Mouse (Mus musculus): Measurements from ENCODE around the gene Ttc37. TPM values are rescaled to one million over a fixed set of nuclear protein-coding genes. Genes with fewer than 3 reads are reported as not detected.
A peak's percentile ranks its signal among the peaks of the same experiment; 100 is the strongest.

The Ttc37 gene
- polyA plus RNA-seq, 1 experiment = 6.4 TPM

DNA sequence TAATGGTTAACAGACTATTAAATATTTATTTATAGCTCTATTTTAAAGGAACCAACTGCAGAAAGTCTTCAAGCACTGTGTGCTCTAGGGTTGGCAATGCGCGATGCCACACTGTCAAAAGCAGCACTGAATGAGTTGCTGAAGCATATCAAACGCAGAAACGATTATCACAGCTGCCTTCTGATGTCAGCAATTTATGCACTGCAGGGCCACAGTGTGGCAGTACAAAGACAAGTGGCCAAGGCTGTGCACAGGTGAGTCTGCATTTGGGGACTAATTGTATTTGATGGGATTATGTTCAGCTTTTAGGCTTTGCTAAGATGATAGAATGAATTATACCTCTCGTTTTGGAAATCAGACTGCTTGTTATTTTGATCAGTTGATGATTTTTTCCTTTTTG is 51.9 kb downstream of the Ttc37 start:
- no peak for DNase-seq (ENCODE audit: low read depth, low spot score)
- WGBS = 86% methylated on average over 5 of the region's 5 CpGs

DNA sequence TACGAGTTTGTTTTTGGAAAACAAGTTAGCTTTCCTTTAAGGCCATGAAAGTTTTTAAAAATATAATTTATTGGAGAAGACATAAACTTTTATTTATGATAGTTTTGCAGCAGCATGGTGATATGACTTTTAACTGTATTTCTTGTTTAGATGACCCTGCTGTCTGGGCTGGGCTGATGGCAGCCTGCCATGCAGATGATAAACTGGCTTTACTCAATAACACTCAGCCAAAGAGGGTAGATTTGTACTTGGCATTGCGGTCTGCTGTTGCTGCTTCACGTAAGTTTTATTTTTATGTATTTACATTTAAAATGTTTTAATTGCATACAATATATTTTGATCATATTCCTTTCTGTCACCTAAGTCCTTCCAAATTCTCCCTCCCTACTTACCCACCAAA is 58.6 kb downstream of the Ttc37 start:
- DNase-seq (ENCODE audit: low read depth, low spot score) = no peak
- WGBS = 72% methylated on average over 3 of the region's 3 CpGs

DNA sequence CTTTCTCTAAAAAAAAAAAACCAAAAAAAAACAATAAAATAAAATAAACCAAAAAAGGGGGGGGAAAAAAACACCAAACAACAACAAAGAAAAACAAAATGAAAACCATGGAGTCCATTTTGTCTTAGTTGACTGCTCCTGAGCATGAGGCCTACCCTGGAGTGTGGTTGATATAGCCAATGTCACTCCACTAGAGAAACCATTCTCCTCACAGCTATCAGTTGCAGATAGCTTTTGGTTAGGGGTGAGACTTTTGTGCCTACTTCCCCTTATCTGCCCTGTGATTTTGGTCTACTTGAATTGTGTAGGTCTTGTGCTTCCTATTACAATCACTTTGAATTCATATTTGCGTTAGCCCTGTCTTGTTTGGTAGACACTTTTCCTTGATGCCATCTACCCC is 59.0 kb downstream of the Ttc37 start:
- no peak for DNase-seq (ENCODE audit: low read depth, low spot score)
- 100% methylated on average over 1 of the region's 1 CpGs for WGBS

DNA sequence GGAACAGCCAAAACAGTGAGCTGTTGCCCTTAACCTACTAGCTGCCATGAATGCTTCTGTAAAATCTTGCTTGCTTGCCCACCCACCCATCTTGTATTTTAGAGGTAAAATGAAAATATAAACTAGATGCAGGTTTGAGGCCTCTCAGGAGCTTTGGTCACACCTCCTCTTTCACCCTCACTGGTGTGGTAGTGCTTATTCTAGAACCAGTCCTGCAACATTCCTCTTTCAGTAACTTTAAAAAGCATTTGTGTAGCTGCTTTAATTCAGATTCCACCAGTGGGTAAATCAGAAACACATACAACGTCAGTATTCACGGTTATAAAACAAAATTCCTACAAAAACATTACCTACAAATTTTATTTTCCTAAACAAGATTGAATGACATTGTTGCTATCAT is 62.1 kb downstream of the Ttc37 start:
- no peak for DNase-seq (ENCODE audit: low read depth, low spot score)
- WGBS = 78% methylated on average over 2 of the region's 2 CpGs

DNA sequence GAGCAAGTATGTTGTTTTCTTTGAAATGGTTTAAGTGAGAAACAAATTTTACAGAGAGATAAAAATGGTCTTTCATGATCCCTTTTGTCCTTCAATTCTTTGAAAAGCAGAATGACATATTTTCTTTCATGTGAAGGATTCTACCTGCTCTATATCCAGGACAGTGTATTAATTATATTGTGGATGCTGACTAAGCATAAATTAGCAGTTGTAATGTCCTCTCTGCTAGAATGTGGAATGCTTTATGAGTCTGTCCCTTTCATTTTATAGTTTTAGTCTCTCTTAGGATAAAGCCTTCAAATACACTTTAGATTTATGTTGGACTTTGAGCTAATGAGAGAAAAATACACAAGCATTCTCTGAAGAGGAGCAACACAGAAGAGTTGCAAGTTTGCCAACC is 75.8 kb downstream of the Ttc37 start:
- DNase-seq (ENCODE audit: low read depth, low spot score) = no peak

DNA sequence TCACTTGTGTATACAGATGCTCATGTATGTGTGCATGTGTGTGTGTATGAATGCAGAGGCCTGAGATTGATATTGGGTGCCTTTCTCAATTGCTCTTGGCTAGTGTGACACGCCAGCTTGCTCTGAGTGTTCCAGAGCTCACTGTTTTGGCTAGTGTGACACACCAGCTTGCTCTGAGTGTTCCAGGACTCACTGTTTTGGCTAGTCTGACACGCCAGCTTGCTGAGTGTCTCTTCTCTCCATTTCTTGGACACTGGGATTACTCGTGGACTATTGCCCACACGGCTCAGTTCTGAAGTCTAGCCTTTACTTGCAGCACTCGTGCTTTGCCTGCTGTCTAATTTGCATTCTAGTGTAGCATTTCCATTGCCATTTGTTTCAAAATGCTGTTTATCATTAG is 80.2 kb downstream of the Ttc37 start:
- 88% methylated on average over 5 of the region's 5 CpGs for WGBS
- no peak for DNase-seq (ENCODE audit: low read depth, low spot score)

DNA sequence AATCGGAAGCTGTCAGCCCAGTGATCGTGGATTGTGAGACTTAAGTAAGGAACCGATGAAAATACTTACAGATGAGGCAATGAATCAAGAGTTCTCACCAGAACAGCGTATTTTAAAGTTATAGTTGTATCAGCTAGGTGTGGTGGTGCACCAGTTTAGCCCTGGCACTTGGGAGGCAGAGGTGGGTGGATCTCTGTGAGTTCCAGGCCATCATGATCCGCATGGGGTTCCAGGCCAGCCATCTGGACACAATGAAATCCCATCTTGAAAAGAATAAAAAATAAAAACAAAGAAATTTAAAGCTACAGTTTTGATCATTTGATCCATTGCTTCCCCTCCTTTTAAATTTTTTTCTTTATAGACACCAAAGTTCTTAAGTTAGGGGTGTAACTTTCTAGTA is 89.1 kb downstream of the Ttc37 start:
- DNase-seq (ENCODE audit: low read depth, low spot score) = no peak
- WGBS = 93% methylated on average over 5 of the region's 5 CpGs

DNA sequence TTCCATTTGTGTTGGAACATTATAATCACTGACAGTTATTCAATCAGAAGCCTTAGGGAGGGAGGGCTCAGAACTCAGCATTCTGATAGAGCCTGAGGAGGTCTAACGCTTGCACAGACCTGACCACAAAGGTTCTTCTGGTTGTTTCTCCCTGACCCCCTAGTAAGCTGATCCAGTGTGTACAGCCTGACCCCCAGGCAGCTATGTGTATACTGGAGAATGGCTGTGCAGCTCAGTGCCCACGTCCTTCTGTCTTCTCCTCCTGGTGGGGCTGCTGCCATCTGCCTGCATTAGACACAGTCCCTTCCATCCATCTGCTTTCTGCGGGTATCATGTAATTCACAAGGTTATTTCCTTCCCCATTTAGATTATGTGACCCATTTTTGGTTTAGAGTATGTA is 90.7 kb downstream of the Ttc37 start:
- 69% methylated on average over 3 of the region's 3 CpGs for WGBS
- no peak for DNase-seq (ENCODE audit: low read depth, low spot score)

DNA sequence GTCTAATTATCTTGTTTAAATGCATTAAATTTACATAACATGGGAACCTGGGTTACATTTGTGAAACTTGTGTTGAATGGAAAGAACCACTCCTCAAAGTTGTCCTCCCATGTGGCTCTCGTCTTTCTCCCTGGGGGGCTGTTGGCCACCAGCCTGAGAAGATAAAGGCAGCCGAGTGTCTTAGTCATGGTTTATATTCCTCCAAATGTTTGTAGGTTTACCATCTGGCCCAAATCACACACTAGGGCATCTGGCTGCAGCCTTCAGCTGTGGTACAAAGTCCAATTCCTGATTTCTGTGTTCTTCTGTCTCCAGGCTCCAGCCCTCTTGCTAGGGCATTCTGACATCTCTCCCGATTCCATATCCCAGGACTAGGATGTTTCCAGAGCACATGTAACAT is 91.7 kb downstream of the Ttc37 start:
- WGBS = 63% methylated on average over 3 of the region's 3 CpGs
- no peak for DNase-seq (ENCODE audit: low read depth, low spot score)

DNA sequence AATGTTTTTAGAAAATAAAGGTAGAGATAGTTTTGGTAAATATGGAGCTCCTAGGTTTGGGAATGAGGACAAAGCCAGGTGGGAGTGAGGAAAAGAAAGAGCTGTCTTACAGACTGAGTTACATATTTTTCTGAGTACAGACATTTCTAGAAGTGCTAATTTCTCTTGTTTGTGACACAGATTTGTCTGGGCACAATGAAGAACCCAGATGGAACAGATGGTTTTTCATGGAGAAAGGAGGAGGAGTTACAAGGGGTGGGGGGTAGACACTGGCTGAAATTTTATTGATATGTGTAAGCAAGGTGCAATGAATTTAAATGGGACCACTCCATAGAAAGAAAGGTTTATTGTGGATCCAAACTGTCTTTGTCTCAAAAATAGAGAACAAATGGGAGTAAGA is 96.4 kb downstream of the Ttc37 start:
- DNase-seq (ENCODE audit: low read depth, low spot score) = no peak

DNA sequence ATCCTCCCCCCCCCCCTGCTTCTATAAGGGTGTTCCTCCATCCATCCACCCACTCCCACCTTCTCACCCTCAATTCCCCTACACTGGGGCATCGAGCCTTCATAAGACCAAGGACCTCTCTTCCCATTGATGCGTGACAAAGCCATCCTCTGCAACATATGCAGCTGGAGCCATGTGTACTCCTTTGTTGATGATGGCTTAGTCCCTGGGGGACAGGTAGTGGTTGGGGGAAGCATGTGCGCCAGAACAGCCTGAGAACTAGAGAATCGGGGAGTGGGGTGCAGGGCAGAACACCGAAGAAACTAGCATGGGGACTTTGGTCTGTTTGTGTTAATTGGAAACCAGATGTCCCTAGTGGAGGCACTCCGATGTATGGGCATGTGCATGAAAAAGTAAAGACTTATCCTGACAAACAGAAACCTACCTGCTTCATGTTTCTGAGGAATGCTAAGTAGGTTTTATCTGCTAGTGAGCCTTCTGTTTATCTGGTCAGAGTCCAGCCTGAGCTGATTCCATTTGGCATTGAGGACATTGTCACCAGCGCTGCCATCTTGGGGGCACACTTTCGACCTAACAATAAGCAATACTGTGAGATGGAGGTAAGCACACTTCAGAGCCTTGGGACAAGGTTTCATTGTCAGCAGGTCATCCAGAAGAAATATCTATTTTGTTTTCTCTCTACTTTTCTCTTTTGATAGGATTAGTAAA is 97.1 kb downstream of the Ttc37 start:
- DNase-seq (ENCODE audit: low read depth, low spot score) = no peak
- WGBS = 97% methylated on average over 8 of the region's 8 CpGs

DNA sequence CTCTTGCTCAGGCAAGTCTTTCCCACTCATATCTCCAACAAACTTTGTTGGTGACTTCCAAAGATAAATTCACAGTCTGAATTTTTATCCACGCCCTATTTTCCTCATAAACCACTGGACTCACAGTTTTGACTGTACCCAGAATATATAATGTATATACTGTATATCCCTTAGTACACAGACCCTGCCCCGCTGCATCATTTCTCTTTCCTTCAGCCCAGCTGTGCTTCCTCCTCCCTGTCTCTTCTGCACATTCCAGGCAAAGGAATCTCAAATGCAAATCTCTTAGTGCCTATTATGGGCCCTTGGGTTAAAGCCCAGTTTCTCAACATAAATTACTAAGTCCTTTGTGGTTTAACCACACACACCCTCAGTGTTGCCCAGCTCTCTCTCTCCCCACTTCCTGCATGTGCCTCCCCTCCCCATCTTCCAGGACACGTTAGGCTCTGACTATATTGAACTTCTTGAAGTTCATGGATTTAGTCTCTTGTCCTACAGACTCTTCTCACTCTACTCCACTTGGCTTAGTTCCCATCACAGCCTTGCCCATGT is 98.8 kb downstream of the Ttc37 start:
- WGBS = 52% methylated on average over 3 of the region's 3 CpGs
- DNase-seq (ENCODE audit: low read depth, low spot score) = no peak

DNA sequence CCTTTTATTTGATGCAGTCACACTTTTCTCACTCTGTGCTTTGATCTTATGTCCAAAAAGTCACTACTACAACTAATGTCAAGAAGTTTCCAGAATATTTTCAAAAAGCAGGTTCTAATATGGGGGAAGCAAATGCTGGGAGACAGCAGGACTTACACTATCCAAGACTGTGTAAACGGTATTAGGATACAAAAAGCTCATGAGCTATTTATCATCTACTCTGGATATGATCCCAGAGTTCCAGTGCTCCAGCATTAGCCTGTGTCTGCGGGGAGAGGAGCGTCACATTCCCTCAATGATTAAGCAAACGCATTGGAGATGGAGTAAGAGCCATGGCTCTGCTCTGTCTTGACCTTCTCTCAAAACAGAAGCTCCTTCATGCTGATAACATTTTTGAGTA is 101.4 kb downstream of the Ttc37 start:
- WGBS = 74% methylated on average over 4 of the region's 4 CpGs

DNA sequence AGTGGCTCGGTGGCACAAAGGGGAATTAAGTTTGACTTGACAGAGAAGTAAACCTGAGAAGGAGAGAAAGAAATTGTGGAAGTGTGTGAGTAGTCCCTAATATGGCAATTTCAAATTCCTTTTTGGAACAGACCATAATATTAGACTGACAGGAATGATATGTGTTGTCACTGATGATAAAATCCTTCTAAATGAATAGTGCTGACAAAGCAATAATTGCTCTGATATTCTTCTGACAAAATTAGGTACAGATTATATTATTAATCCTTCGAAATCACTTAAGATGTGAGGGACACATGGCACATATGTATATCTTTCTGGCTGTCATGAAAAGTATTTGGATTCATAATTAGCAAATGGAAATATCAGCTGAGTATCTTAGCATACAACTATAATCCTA is 116.4 kb downstream of the Ttc37 start:
- no peak for DNase-seq (ENCODE audit: low read depth, low spot score)
- 68% methylated on average over 2 of the region's 2 CpGs for WGBS

More for the DNA sequence above, 101.4 kb downstream of the Ttc37 start:
- DNase-seq (ENCODE audit: low read depth, low spot score) = no peak

DNA sequence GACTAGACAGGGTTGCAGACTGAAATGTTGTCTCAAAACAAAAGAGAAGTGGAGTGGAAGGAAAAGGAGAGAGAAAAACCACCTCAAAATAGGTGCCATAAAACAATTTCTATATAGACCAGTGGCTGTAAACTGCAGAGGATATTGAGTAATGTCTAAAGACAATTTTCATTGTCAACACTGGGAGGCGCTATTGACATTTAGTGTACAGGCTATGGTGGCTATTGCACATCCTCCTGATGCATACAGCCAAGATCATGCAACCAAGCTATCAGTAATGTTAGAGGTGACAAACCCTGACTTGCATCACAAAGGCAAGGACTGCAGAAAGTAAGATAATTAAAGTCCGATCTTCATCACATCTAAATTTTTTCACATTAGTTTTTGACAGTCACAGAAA is 116.9 kb downstream of the Ttc37 start:
- peak; percentile 42 for DNase-seq (ENCODE audit: low read depth, low spot score)
- WGBS = 41% methylated on average over 2 of the region's 2 CpGs

Other genes with a start within 250 kb of the Ttc37 start
- gene Rhobtb3, start 154.8 kb upstream of the Ttc37 start, polyA plus RNA-seq (2012; rRNA removed) = 1.7 and 2.3 TPM in 2 replicates
- gene Spata9, start 131.6 kb upstream of the Ttc37 start, polyA plus RNA-seq (2012; rRNA removed) = not detected in 2 replicates
- gene Rfesd, start 80.0 kb upstream of the Ttc37 start, polyA plus RNA-seq (2012; rRNA removed) = 3.7 and 4.9 TPM in 2 replicates
- gene Gpr150, start 41.7 kb upstream of the Ttc37 start, polyA plus RNA-seq (2012; rRNA removed) = 0.05 TPM in 1 of 2 replicates, not detected in the other
- 1.5 and 2.5 TPM in 2 replicates for gene Arsk, start 74 bp upstream of the Ttc37 start, polyA plus RNA-seq (2012; rRNA removed)
- not detected in 2 replicates for gene Fam81b, start 206.3 kb downstream of the Ttc37 start, polyA plus RNA-seq (2012; rRNA removed)